Mouse (Mus musculus) MEL (cell line): ENCODE data around the gene Eml2. TPM values are rescaled to one million over a fixed set of nuclear protein-coding genes. Genes with fewer than 3 reads are reported as not detected.

Experiments
- DNase-seq: peaks from one replicate; pipeline ENCODE4 v3.0.0; 2011; ENCODE audit warnings: low read depth, low spot score
- H3K27ac ChIP-seq: 2 replicates; pipeline ENCODE4 v1.5.1; 2012; ENCODE audit warnings: low read depth, mild to moderate bottlenecking, control low read depth, low read length, moderate library complexity; ENCODE audit not compliant: control insufficient read depth
- H3K27me3 ChIP-seq, 2 experiments: fragments of 150-350 bp in 1 of 2; sonication (generic) in 1 of 2; 2 replicates each; pipeline ENCODE4 v1.6.1; 2012; ENCODE audit warnings: low read length in 2 of 2, mild to moderate bottlenecking in 2 of 2, improper control_type of control experiment in 1 of 2, moderate library complexity in 1 of 2; ENCODE audit not compliant: insufficient read depth in 2 of 2, control insufficient read depth in 1 of 2
- H3K36me3 ChIP-seq, 2 experiments: 2 replicates each; pipeline ENCODE4 v1.6.1; 2012 to 2014; ENCODE audit warnings: low read length in 2 of 2, improper control_type of control experiment in 1 of 2, inconsistent platforms in 1 of 2, mild to moderate bottlenecking in 1 of 2; ENCODE audit not compliant: insufficient read depth in 2 of 2, control insufficient read depth in 1 of 2
- H3K4me1 ChIP-seq, 2 experiments: fragments of 150-350 bp in 1 of 2; sonication (generic) in 1 of 2; 2 replicates each; pipeline ENCODE4 v1.6.1; 2012; ENCODE audit warnings: low read length in 2 of 2, improper control_type of control experiment in 1 of 2, mild to moderate bottlenecking in 1 of 2; ENCODE audit not compliant: insufficient read depth in 2 of 2, control insufficient read depth in 1 of 2
- H3K4me3 ChIP-seq, 2 experiments: fragments of 150-350 bp in 1 of 2; sonication (generic) in 1 of 2; 2 replicates each; pipeline ENCODE4 v1.5.1; 2012; ENCODE audit warnings: low read depth in 2 of 2, low read length in 2 of 2, mild to moderate bottlenecking in 2 of 2, moderate library complexity in 2 of 2, control low read depth in 1 of 2, improper control_type of control experiment in 1 of 2; ENCODE audit not compliant: control insufficient read depth in 1 of 2, insufficient read depth in 1 of 2
- H3K79me2 ChIP-seq: 2 replicates; pipeline ENCODE4 v1.6.1; 2012; ENCODE audit warnings: mild to moderate bottlenecking, low read length, moderate library complexity; ENCODE audit not compliant: control insufficient read depth, poor library complexity, insufficient read depth
- H3K9ac ChIP-seq: 2 replicates; pipeline ENCODE4 v1.6.1; 2012; ENCODE audit warnings: low read depth, mild to moderate bottlenecking, control low read depth, low read length, moderate library complexity; ENCODE audit not compliant: control insufficient read depth, poor library complexity, severe bottlenecking
- H3K9me3 ChIP-seq: fragments of 150-350 bp; sonication (generic); replicated peaks from 2 replicates; pipeline ENCODE4 v1.6.1; 2012; ENCODE audit warnings: mild to moderate bottlenecking, low read length, improper control_type of control experiment, moderate library complexity; ENCODE audit not compliant: insufficient read depth
- BHLHE40 ChIP-seq: IDR thresholded peaks from 2 replicates; pipeline ENCODE4 v1.6.1; 2012; ENCODE audit warnings: low read depth, mild to moderate bottlenecking, inconsistent platforms, low read length, improper control_type of control experiment, borderline replicate concordance
- CHD2 ChIP-seq: IDR thresholded peaks from 2 replicates; pipeline ENCODE4 v1.6.1; 2011; ENCODE audit warnings: low read length, improper control_type of control experiment
- CTCF ChIP-seq, 3 experiments: IDR thresholded peaks in 2 of 3; conservative IDR thresholded peaks in 1 of 3; 2 replicates each; pipeline ENCODE4 v1.5.1; 2011 to 2012; ENCODE audit warnings: low read length in 3 of 3, low read depth in 2 of 3, mild to moderate bottlenecking in 2 of 3, improper control_type of control experiment in 1 of 3, inconsistent platforms in 1 of 3, mixed read lengths in 1 of 3, moderate library complexity in 1 of 3; ENCODE audit not compliant: control insufficient read depth in 1 of 3, insufficient read depth in 1 of 3, poor library complexity in 1 of 3, severe bottlenecking in 1 of 3
- E2F4 ChIP-seq: IDR thresholded peaks from 2 replicates; pipeline ENCODE4 v1.6.1; 2011; ENCODE audit warnings: low read depth, low read length, improper control_type of control experiment, borderline replicate concordance
- ELF1 ChIP-seq: IDR thresholded peaks from 2 replicates; pipeline ENCODE4 v1.6.1; 2014; ENCODE audit warnings: low read depth, mild to moderate bottlenecking, inconsistent platforms, low read length, improper control_type of control experiment, moderate library complexity
- GABPA ChIP-seq: IDR thresholded peaks from 2 replicates; pipeline ENCODE4 v1.6.1; 2012; ENCODE audit warnings: low read depth, mild to moderate bottlenecking, inconsistent platforms, low read length, improper control_type of control experiment, moderate library complexity
- GATA1 ChIP-seq: IDR thresholded peaks from 2 replicates; pipeline ENCODE4 v1.6.1; 2011; ENCODE audit warnings: low read depth, low read length, improper control_type of control experiment
- HCFC1 ChIP-seq: IDR thresholded peaks from 2 replicates; pipeline ENCODE4 v1.6.1; 2012; ENCODE audit warnings: low read depth, mild to moderate bottlenecking, inconsistent platforms, low read length, improper control_type of control experiment, moderate library complexity
- JUND ChIP-seq: IDR thresholded peaks from 2 replicates; pipeline ENCODE4 v1.6.1; 2011; ENCODE audit warnings: low read depth, mild to moderate bottlenecking, improper control_type of control experiment, low read length
- MAFK ChIP-seq: IDR thresholded peaks from 2 replicates; pipeline ENCODE4 v1.6.1; 2011; ENCODE audit warnings: low read depth, mild to moderate bottlenecking, low read length, improper control_type of control experiment, borderline replicate concordance
- MEF2A ChIP-seq: IDR thresholded peaks from 2 replicates; pipeline ENCODE4 v1.6.1; 2014; ENCODE audit warnings: low read depth, mild to moderate bottlenecking, inconsistent platforms, low read length, improper control_type of control experiment; ENCODE audit not compliant: poor library complexity, insufficient replicate concordance, severe bottlenecking; ENCODE audit errors: extremely low read depth
- MYB ChIP-seq: IDR thresholded peaks from 2 replicates; pipeline ENCODE4 v1.6.1; 2011; ENCODE audit warnings: mild to moderate bottlenecking, low read depth, low read length, improper control_type of control experiment
- NELFE ChIP-seq: IDR thresholded peaks from 2 replicates; pipeline ENCODE4 v1.6.1; 2011; ENCODE audit warnings: low read depth, low read length, improper control_type of control experiment
- NRF1 ChIP-seq: IDR thresholded peaks from 2 replicates; pipeline ENCODE4 v1.6.1; 2014; ENCODE audit warnings: low read depth, mild to moderate bottlenecking, inconsistent platforms, low read length, improper control_type of control experiment, moderate library complexity; ENCODE audit not compliant: poor library complexity, insufficient read depth, severe bottlenecking
- POLR2A ChIP-seq, 2 experiments: IDR thresholded peaks; 2 replicates each; pipeline ENCODE4 v1.6.1; 2011 to 2012; ENCODE audit warnings: low read length in 2 of 2, mild to moderate bottlenecking in 2 of 2, control low read depth in 1 of 2, improper control_type of control experiment in 1 of 2, low read depth in 1 of 2, moderate library complexity in 1 of 2; ENCODE audit not compliant: control insufficient read depth in 1 of 2, insufficient read depth in 1 of 2, poor library complexity in 1 of 2
- POLR2AphosphoS2 ChIP-seq: IDR thresholded peaks from 2 replicates; pipeline ENCODE4 v1.6.1; 2011; ENCODE audit warnings: low read length, improper control_type of control experiment
- POLR2AphosphoS5 ChIP-seq: IDR thresholded peaks from 2 replicates; pipeline ENCODE4 v1.6.1; 2012; ENCODE audit warnings: low read depth, borderline replicate concordance, mild to moderate bottlenecking, inconsistent platforms, low read length, moderate library complexity, mixed read lengths
- RAD21 ChIP-seq: IDR thresholded peaks from 2 replicates; pipeline ENCODE4 v1.6.1; 2011; ENCODE audit warnings: mild to moderate bottlenecking, low read depth, low read length, improper control_type of control experiment
- SMC3 ChIP-seq: IDR thresholded peaks from 2 replicates; pipeline ENCODE4 v1.6.1; 2011; ENCODE audit warnings: low read depth, low read length, improper control_type of control experiment
- TAL1 ChIP-seq: IDR thresholded peaks from 2 replicates; pipeline ENCODE4 v1.6.1; 2012; ENCODE audit warnings: mild to moderate bottlenecking, inconsistent platforms, low read length, moderate library complexity, mixed read lengths
- TBP ChIP-seq: IDR thresholded peaks from 2 replicates; pipeline ENCODE4 v1.8.0; 2011; ENCODE audit warnings: low read depth, low read length, improper control_type of control experiment
- TCF12 ChIP-seq: IDR thresholded peaks from 2 replicates; pipeline ENCODE4 v1.6.1; 2014; ENCODE audit warnings: low read depth, mild to moderate bottlenecking, inconsistent platforms, low read length, improper control_type of control experiment, moderate library complexity
- USF1 ChIP-seq: IDR thresholded peaks from 2 replicates; pipeline ENCODE4 v1.6.1; 2014; ENCODE audit warnings: low read depth, mild to moderate bottlenecking, inconsistent platforms, low read length, improper control_type of control experiment, moderate library complexity
- USF2 ChIP-seq, 2 experiments: IDR thresholded peaks; 2 replicates each; pipeline ENCODE4 v1.6.1; 2011 to 2012; ENCODE audit warnings: improper control_type of control experiment in 2 of 2, low read length in 2 of 2, borderline replicate concordance in 1 of 2, inconsistent platforms in 1 of 2, low read depth in 1 of 2, mild to moderate bottlenecking in 1 of 2; ENCODE audit not compliant: insufficient read depth in 1 of 2
- ZNF384 ChIP-seq: IDR thresholded peaks from 2 replicates; pipeline ENCODE4 v1.6.1; 2012; ENCODE audit warnings: low read depth, mild to moderate bottlenecking, inconsistent platforms, low read length, improper control_type of control experiment
- polyA plus RNA-seq, 2 experiments: library from polyadenylated mRNA; stranded (reverse) in 1 of 2; unstranded in 1 of 2; fragments of >175 nt in 1 of 2; fragments of >200 nt in 1 of 2; gene quantifications; 2 replicates each; pipeline versions ENCODE4 v1.2.1 to v1.2.4; 2012; ENCODE audit warnings: low replicate concordance in 2 of 2, low read depth in 1 of 2; ENCODE audit not compliant: insufficient read length in 2 of 2, insufficient read depth in 1 of 2, missing spikeins in 1 of 2
- total RNA-seq: library from RNA; depleted of rRNA; stranded (reverse); fragments of 300-350 nt; gene quantifications from 2 replicates; pipeline ENCODE4 v1.2.3, GENCODE M21; 2012

Gene Eml2
- total and polyA plus RNA-seq, 3 experiments, result 22.0 to 43.6 TPM; not detected in 1

GRCm38 (mm10) chr7:19253437-19253836 lies 77.2 kb downstream of the Eml2 start:
- Histone ChIP-seq H3K27me3 (no peaks in the 10 kb centered on the region), H3K79me2 (no peaks in the 10 kb centered on the region), H3K9ac (no peak overlapping the region), H3K9me3 (no peaks in the 10 kb centered on the region), H3K4me1 (no peaks in the 10 kb centered on the region), H3K4me3 (no peak overlapping the region), H3K27ac (no peak overlapping the region), H3K36me3 (peaks cover 0 to 3% of the 10 kb centered on the region in 2 experiments; a peak in 2 of 4 replicates)
- no peak for TF ChIP-seq POLR2AphosphoS2
- TF ChIP-seq JUND, result no peak
- TF ChIP-seq HCFC1, result no peak
- TF ChIP-seq USF1, result no peak
- no peak for TF ChIP-seq USF2 (IDR thresholded peaks at IDR 0.05; ENCODE audit: borderline replicate concordance in 1 of 2, insufficient read depth in 1 of 2, low read depth in 1 of 2, low read length in 2 of 2)
- no peak for TF ChIP-seq SMC3
- no peak for TF ChIP-seq GABPA
- no peak for TF ChIP-seq RAD21
- no peak for TF ChIP-seq TBP
- TF ChIP-seq POLR2A (IDR thresholded peaks at IDR 0.05; ENCODE audit: control insufficient read depth in 1 of 2, insufficient read depth in 1 of 2, low read depth in 1 of 2, low read length in 2 of 2, poor library complexity in 1 of 2), result no peak
- TF ChIP-seq MEF2A, result no peak
- TF ChIP-seq ELF1, result no peak
- no peak for TF ChIP-seq CTCF (IDR thresholded peaks at IDR 0.05 in 2 of 3, conservative IDR thresholded peaks at IDR 0.05 in 1 of 3; ENCODE audit: control insufficient read depth in 1 of 3, insufficient read depth in 1 of 3, low read depth in 2 of 3, low read length in 3 of 3, poor library complexity in 1 of 3, severe bottlenecking in 1 of 3)
- TF ChIP-seq TCF12, result no peak
- no peak for TF ChIP-seq GATA1
- DNase-seq, result no peak

- no peaks in the 10 kb centered on the region for H3K27me3 ChIP-seq
- H3K27ac ChIP-seq, result no peak overlapping the region
- H3K79me2 ChIP-seq, result no peaks in the 10 kb centered on the region
- DNase-seq, result no peak
- TF ChIP-seq ZNF384 (no peak), CHD2 (no peak), POLR2A (IDR thresholded peaks at IDR 0.05; ENCODE audit: control insufficient read depth in 1 of 2, insufficient read depth in 1 of 2, low read depth in 1 of 2, low read length in 2 of 2, poor library complexity in 1 of 2) (no peak), CTCF (IDR thresholded peaks at IDR 0.05 in 2 of 3, conservative IDR thresholded peaks at IDR 0.05 in 1 of 3; ENCODE audit: control insufficient read depth in 1 of 3, insufficient read depth in 1 of 3, low read depth in 2 of 3, low read length in 3 of 3, poor library complexity in 1 of 3, severe bottlenecking in 1 of 3) (no peak), TAL1 (no peak), POLR2AphosphoS5 (no peak), MYB (no peak), MAFK (no peak), BHLHE40 (no peak), NELFE (no peak), MEF2A (no peak), NRF1 (no peak), USF2 (IDR thresholded peaks at IDR 0.05; ENCODE audit: borderline replicate concordance in 1 of 2, insufficient read depth in 1 of 2, low read depth in 1 of 2, low read length in 2 of 2) (no peak), E2F4 (no peak), SMC3 (no peak)
- TF ChIP-seq, all 39 proteins: peak for 0
- Histone ChIP-seq H3K36me3 (peaks cover 2 to 3% of the 10 kb centered on the region in 2 experiments; a peak in 3 of 4 replicates), H3K4me3 (no peak overlapping the region), H3K4me1 (no peaks in the 10 kb centered on the region), H3K9me3 (no peaks in the 10 kb centered on the region), H3K9ac (no peak overlapping the region)
Observed at GRCm38 (mm10) chr7:19255395-19255794, 79.2 kb downstream of the Eml2 start.
